Mouse (Mus musculus) liver, adult 2 months (tissue): Measurements from ENCODE around the gene Glo1.

ENCODE experiments used
- CTCF ChIP-seq: fragments of 200-500 bp; IDR thresholded peaks from 2 replicates; pipeline ENCODE4 v1.5.1; 2011; ENCODE audit warnings: low read depth, low read length, control low read depth
- POLR2A ChIP-seq: fragments of 200-500 bp; IDR thresholded peaks from 2 replicates; pipeline ENCODE4 v1.6.1; 2011; ENCODE audit warnings: low read length, control low read depth; ENCODE audit not compliant: insufficient read depth; ENCODE audit errors: extremely low read depth

- TF ChIP-seq CTCF = no peak
- no peak for TF ChIP-seq POLR2A
Measured at GRCm38 (mm10) chr17:30663170-30663569, 36.5 kb upstream of the Glo1 start.
